Mouse (Mus musculus) stomach, postnatal 0 days (tissue): ENCODE measurements around the gene Nxn. TPM values are rescaled to one million over a fixed set of nuclear protein-coding genes. Genes with fewer than 3 reads are reported as not detected.

Source experiments
- ATAC-seq: fragments of 200-750 bp; cut with Nextera tagmentation; 2 replicates; pipeline ENCODE4 v1.8.0; 2017; ENCODE audit not compliant: low FRiP score, low TSS enrichment
- DNase-seq: peaks from one replicate; pipeline ENCODE4 v3.0.0-alpha.2; 2016; ENCODE audit warnings: low spot score
- H3K27ac ChIP-seq: fragments of 300-500 bp; sonication (generic); replicated peaks from 2 replicates; pipeline ENCODE4 v1.5.1; 2014; ENCODE audit warnings: mild to moderate bottlenecking, control low read depth
- H3K27me3 ChIP-seq: fragments of 300-500 bp; sonication (generic); 2 replicates; pipeline ENCODE4 v1.6.1; 2014; ENCODE audit warnings: low read length; ENCODE audit not compliant: control insufficient read depth, insufficient read depth
- H3K36me3 ChIP-seq: fragments of 300-500 bp; sonication (generic); 2 replicates; pipeline ENCODE4 v1.6.1; 2014; ENCODE audit warnings: low read length, mixed read lengths; ENCODE audit not compliant: control insufficient read depth, insufficient read depth
- H3K4me1 ChIP-seq: fragments of 300-500 bp; sonication (generic); replicated peaks from 2 replicates; pipeline ENCODE4 v1.6.1; 2014; ENCODE audit warnings: antibody characterized with exemption; ENCODE audit not compliant: control insufficient read depth, insufficient read depth
- H3K4me2 ChIP-seq: fragments of 300-500 bp; sonication (generic); replicated peaks from 2 replicates; pipeline ENCODE4 v1.6.1; 2014; ENCODE audit warnings: low read depth, mild to moderate bottlenecking, control low read depth, moderate library complexity
- H3K4me3 ChIP-seq: fragments of 300-500 bp; sonication (generic); 2 replicates; pipeline ENCODE4 v1.5.1; 2014; ENCODE audit warnings: low read depth, low read length, control low read depth
- H3K9ac ChIP-seq: fragments of 300-500 bp; sonication (generic); 2 replicates; pipeline ENCODE4 v1.6.1; 2014; ENCODE audit warnings: mild to moderate bottlenecking, low read length, control low read depth, mixed read lengths
- H3K9me3 ChIP-seq: fragments of 300-500 bp; sonication (generic); 2 replicates; pipeline ENCODE4 v1.6.1; 2016; ENCODE audit warnings: low read length; ENCODE audit not compliant: control insufficient read depth
- CTCF ChIP-seq: IDR thresholded peaks from 2 replicates; pipeline ENCODE4 v1.5.1; 2016; ENCODE audit warnings: antibody characterized with exemption, low read depth, mild to moderate bottlenecking, moderate library complexity
- EP300 ChIP-seq: optimal IDR thresholded peaks from 2 replicates; pipeline ENCODE3; 2016; ENCODE audit warnings: antibody characterized with exemption
- WGBS: fragments of 180-500 bp; shearing (Covaris S2); extraction: QIAGEN DNeasy Blood & Tissue Kit; methylation state at CpG from one replicate; pipeline ENCODE4 v1.1.7; 2014; 5-methylcytosine and 5-hydroxymethylcytosine counted together
- polyA plus RNA-seq: library from polyadenylated mRNA; unstranded; fragments of >200 nt; fragmentation: Nextera tagmentation; extraction: Ambion mirVana; gene quantifications from 2 replicates; pipeline ENCODE4 v1.2.1, GENCODE M21; 2015

Gene Nxn
- polyA plus RNA-seq, 1 experiment from 2014 or later, result 24.0 TPM

DNA sequence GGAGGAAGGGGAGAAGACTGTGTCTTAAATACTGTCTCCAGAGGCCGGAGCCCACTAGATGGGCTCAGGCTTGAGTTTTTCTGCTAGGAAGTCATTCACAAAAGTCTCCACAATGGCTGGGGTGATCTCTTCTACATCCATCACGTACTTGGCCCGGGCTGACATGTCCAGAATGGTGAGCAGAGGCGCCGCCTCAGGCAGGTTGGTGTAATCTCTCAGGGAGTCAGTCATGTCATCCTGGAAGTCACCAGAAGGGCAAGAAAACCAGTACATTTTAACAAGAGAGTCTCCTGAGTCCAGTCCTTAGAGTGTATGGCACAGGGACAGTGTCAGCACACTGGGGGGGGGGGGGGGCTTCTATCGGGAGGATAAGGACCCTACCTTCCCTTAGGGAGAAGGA lies 140.4 kb downstream of the Nxn start:
- Histone ChIP-seq H3K4me3 (no peak overlapping the region), H3K9me3 (no peaks in the 10 kb centered on the region), H3K4me1 (no peaks in the 10 kb centered on the region), H3K36me3 (peaks cover 10% of the 10 kb centered on the region), H3K27ac (no peak overlapping the region), H3K27me3 (no peaks in the 10 kb centered on the region), H3K9ac (no peak overlapping the region), H3K4me2 (no peak overlapping the region)
- DNase-seq, result no peak
- 62% methylated on average over 6 of the region's 6 CpGs for WGBS
- TF ChIP-seq CTCF (no peak), EP300 (no peak)
- ATAC-seq, result no peak

DNA sequence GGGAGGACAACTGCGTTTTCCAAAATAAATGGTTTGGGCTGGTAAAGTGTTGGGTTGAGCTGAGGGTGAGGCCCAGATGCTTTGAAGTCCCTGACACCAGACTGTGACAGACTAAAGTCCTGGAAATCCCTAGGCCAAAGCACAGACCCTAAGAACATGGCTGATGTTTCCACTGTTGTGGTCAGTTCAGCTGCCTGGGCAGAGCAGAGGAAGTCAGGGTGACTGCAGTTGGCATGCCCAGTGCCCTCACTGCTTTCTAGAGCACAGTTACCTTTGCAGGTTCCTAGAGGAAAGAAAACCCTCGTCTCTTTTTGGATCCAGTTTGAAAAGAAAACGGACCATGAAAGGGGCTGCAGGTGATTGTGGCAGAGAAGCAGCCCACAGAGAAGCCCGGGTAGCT lies 141.6 kb downstream of the Nxn start:
- no peak for ATAC-seq
- no peak overlapping the region for H3K4me3 ChIP-seq
- TF ChIP-seq CTCF (no peak), EP300 (no peak)

DNA sequence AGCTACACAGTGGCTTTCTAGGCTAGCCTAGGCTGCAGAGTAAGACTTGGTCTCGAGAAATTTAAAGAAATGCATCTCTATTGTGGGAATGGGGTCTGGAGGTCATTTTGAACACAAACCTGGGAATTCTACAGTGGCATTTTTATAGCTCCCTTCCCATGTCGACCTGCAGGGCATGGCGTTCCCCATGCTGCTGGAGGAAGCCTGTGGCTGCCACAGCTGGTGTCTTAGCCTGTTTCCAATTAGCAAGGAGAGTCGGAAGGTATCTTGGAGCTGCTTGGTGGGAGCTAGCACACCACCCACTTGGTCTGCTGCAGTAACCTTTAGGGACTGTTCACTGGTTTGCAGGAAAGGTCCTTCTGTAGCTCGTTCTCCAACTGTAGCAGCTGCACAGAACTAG lies 142.8 kb downstream of the Nxn start:
- Histone ChIP-seq H3K27ac (no peak overlapping the region), H3K9ac (no peak overlapping the region)

More for the DNA sequence above, 141.6 kb downstream of the Nxn start:
- Histone ChIP-seq H3K27ac (no peak overlapping the region), H3K9me3 (no peaks in the 10 kb centered on the region), H3K27me3 (no peaks in the 10 kb centered on the region), H3K4me2 (no peak overlapping the region), H3K9ac (no peak overlapping the region), H3K4me1 (no peaks in the 10 kb centered on the region), H3K36me3 (peaks cover 10% of the 10 kb centered on the region)
- WGBS, result 79% methylated on average over 4 of the region's 4 CpGs
- no peak for DNase-seq

DNA sequence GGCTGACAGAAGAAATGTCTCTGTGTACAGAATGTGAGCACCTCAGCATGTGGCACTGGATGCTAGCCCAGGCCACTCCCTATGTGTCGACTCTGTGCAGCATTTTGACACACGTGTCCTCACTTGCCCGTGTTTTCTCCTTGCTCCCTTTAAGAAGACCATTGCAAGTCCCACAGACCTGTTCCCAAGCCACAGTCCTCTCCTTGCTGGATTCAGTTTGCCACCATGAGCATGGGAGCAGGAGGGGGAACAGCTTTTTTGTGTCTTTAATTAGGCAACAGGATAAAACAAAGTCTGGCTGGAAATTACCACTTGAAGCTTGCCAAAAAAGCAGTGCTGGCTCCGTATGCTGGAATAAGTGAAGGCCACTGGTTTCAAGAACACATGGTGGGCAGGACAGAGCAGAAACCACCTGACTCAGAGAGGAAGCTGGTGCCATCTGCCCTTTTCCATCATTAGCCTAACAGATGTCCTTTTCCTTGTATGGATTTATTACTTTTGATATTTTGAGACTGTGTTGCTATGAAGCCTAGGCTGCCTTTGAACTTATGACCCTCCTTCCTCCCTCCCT lies 143.4 kb downstream of the Nxn start:
- H3K4me1 ChIP-seq, result no peaks in the 10 kb centered on the region
- H3K9ac ChIP-seq, result no peak overlapping the region; the same call in 1 of the 2 replicates
- TF ChIP-seq CTCF (no peak), EP300 (no peak)
- WGBS, result 57% methylated on average over 4 of the region's 4 CpGs
- no peak overlapping the region for H3K4me2 ChIP-seq
- H3K36me3 ChIP-seq, result peaks cover 7% of the 10 kb centered on the region; the same call in 1 of the 2 replicates
- H3K9me3 ChIP-seq, result no peaks in the 10 kb centered on the region
- no peak for ATAC-seq
- DNase-seq, result no peak
- H3K27me3 ChIP-seq, result no peaks in the 10 kb centered on the region
- no peak overlapping the region for H3K27ac ChIP-seq
- no peak overlapping the region for H3K4me3 ChIP-seq

More for the DNA sequence above, 142.8 kb downstream of the Nxn start:
- no peak overlapping the region for H3K4me3 ChIP-seq
- no peaks in the 10 kb centered on the region for H3K27me3 ChIP-seq
- no peaks in the 10 kb centered on the region for H3K9me3 ChIP-seq
- no peak for TF ChIP-seq EP300
- no peak for TF ChIP-seq CTCF
- H3K4me2 ChIP-seq, result no peak overlapping the region
- H3K36me3 ChIP-seq, result peaks cover 7% of the 10 kb centered on the region; the same call in 1 of the 2 replicates
- ATAC-seq (no peak), DNase-seq (no peak)
- H3K4me1 ChIP-seq, result no peaks in the 10 kb centered on the region
- WGBS, result 52% methylated on average over 5 of the region's 5 CpGs

DNA sequence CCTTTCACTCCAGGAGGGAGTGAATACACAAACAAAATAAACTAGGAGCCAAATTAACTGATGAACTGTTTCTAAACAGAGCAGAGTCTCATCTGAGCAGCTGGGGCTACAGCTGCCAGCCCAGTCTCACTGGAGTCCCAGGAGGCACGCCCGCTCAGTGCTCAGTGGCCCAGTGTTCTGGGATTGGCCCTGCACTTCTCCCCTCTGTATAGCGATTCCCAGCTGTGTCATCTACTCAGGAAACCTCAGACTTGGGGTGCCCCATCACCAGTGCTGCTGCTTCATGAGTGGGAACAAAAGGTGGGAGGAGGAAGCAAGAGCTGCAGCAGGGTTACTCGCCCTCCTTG lies 145.0 kb downstream of the Nxn start:
- H3K9me3 ChIP-seq, result no peaks in the 10 kb centered on the region
- ATAC-seq, result no peak
- no peak overlapping the region for H3K9ac ChIP-seq
- TF ChIP-seq CTCF, result no peak
- TF ChIP-seq EP300, result no peak
- WGBS, result 66% methylated on average over 4 of the region's 4 CpGs
- H3K4me3 ChIP-seq, result no peak overlapping the region
- H3K4me2 ChIP-seq, result no peak overlapping the region
- H3K4me1 ChIP-seq, result no peaks in the 10 kb centered on the region
- H3K27me3 ChIP-seq, result no peaks in the 10 kb centered on the region
- H3K36me3 ChIP-seq, result peaks cover 9% of the 10 kb centered on the region
- no peak for DNase-seq
- H3K27ac ChIP-seq, result peak overlapping the region; percentile 35; the same call in 1 of the 2 replicates

DNA sequence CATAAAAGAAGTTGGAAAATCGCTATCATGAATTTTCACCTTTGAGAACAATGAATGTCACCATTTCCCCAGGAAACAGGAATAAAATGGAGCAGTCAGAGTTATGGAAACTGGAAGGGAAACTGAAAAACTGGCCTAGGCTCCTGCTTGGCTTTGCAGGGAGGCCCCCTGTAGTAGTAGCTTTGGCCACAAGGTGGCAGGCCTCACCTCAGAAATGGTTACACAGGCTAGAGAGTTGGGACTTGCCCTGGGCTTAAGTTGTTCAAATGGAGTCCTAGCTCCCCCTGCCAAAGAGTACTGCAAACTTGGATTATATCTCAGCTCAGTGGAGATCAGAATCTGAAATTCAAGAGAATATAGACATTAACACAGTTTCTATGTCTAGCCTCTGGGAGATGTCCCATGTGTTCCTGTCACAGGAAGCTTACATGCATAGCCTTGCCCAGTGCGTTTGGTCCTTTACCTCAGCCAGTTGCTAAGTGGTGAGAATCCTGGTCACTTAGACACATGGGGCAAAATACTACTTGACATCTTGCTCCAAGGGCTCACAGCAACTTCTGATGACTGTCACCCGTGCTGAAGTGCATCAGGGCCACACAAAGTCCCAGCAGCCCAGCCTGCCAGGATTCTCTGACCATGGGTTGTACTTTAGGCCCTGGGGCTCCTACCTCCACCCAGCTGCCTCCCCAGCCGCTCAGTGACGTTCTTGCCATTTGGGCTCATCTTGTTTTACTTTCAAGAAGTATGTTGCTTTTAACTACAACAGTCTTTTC lies 145.6 kb downstream of the Nxn start:
- H3K36me3 ChIP-seq, result peaks cover 6% of the 10 kb centered on the region; the same call in 1 of the 2 replicates
- H3K27ac ChIP-seq, result no peak overlapping the region; the same call in 1 of the 2 replicates
- H3K4me1 ChIP-seq, result no peaks in the 10 kb centered on the region
- WGBS, result 38% methylated on average over 5 of the region's 5 CpGs
- H3K9me3 ChIP-seq, result no peaks in the 10 kb centered on the region
- no peak overlapping the region for H3K4me3 ChIP-seq
- H3K9ac ChIP-seq, result no peak overlapping the region
- no peak overlapping the region for H3K4me2 ChIP-seq
- peak; percentile 82 for ATAC-seq
- H3K27me3 ChIP-seq, result no peaks in the 10 kb centered on the region
- peak; percentile 88 for DNase-seq
- TF ChIP-seq EP300 (no peak), CTCF (peak; percentile 96)
